Mouse (Mus musculus) brain, adult 2 months (tissue): Measurements from ENCODE around the gene Kazn.

Source experiments
- DNase-seq: peaks from one replicate; pipeline ENCODE4 v3.0.0; 2011; ENCODE audit warnings: low read depth, low spot score

Gene Kazn

DNA sequence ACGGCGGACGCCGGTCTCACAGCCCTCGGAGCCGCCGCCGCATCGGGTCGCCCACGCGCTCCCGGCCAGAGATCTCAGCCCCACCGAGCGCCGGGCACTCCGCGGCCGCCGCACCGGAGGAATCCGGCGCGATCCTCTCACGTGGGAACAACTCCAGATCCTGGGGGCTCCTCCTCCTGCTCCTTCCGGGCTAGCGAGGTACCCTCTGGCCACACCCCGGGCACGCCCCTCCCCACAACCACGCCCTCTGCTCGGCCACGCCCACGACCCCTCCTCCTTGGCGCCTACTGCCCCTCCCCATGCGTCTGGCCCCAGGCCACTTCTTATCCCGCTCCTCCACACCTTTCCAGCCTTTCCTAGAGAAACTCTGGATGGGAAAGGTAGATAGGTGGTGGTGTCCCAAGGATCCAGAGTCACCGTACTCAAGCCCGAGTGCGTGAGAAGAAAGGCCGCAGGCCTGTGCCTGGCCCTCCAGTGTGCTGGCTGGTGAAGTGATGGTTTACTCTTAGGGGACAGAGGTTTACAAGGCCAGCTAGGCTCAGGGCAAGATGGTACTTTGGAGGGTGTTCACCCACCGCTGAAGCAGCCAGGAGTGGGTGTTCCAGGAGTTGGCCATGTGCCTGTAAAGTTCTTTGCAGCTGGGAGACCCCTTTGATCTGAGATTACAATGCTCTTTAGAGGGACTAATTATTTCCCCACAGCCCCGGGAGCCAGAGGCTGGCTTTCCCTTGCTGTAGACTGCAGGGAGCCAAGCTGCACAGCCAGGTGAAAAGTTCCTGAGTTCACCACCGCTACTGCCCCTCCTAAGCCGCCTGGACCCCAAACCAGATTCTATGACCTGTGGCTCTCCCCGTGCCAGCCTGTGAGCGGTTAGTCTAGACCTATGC is at the start of gene Kazn:
TSS of gene Kazn (minus strand) at position 162 of the 887 bp plus-strand sequence.
- DNase-seq: peak; percentile 88

DNA sequence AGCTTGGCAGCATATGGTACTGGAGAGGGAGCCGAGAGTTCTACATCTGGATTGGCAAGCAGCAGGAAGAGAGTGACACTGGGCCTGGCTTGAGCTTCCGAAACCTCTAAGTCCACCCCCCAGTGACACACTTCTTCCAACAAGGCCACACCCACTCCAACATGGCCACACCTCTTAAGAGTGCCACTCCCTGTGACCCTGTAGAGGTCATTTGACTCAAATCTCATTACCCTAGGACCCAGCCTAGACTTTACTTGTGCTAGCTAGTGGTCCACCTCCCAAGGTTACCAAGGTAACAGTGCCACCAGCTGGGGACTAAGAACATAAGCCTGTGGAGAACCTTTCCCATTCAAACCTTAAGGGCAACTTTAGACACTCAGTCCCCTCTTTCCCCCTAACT is 46.3 kb upstream of the Kazn start:
- no peak for DNase-seq

DNA sequence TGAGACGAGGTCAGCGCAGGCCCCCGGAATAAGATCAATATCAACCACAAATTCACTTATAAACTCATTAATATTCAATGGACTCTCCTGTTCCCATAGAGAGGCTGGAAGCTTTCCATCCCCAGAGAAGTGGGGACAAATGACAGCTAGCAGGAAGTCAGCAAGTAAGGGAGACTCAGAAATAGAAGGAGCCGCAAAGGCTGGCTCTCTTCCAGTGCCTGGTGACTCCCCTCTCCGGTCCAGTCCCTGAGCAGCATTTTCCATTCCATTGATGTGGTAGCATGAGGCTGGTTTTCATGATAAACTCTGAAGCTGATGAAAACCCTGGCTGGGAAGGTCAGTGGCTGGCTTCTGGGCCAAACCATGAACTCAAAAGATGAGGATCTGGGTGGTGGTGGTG is 44.7 kb upstream of the Kazn start:
- DNase-seq: peak; percentile 41

DNA sequence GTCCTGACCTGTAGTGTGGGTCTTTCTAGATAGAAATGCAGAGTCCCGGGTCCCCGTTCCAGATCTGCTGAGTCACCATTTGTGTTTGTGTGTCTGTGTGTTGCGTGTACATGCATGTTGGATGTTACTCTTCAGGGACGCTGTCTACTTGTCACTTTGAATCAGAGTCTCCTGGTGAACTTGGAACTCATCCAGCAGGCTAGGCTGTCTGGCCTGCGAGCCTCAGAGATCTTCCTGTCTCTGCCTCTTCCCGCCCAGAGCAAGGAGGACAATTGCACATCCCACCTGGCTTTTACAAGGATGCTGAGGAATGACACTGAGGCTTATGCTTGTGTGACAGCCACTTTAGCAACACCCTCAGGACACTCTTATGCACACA is 39.0 kb upstream of the Kazn start:
- DNase-seq: peak; percentile 40

DNA sequence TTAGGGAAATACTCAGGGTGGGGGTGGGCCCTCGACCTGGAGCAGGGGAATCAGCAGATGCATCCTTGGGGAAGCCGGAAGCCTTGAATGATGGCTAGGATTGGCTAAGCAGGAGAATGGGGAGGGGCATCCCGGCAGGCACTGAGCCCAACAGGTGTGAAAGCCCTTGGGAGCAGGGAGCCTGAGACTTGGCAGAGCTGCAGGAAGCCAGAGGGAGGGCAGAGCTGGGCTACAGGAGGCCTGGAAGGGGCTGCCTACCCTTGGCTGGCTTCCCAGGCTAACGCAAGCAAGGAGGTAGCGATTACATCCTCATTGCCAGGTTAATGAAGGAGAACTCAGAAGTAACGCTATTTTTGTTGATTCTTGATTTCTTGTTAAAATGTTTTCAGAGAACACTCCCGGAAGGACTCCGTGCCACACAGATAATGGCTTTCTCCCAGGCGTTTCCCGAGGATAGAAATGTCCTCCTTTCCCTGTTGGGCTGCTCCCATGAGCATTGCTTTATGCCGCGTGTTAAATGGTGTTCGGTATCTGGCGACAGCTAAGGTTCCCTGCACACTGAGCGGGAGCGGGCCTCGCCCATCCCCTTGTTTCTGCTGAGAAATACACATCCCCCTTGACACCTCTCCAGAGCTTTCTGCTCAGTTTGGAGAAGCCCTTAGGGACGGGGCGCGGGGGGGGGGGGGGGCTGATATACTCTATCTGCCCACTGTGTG is 38.4 kb upstream of the Kazn start:
- peak; percentile 70 for DNase-seq

DNA sequence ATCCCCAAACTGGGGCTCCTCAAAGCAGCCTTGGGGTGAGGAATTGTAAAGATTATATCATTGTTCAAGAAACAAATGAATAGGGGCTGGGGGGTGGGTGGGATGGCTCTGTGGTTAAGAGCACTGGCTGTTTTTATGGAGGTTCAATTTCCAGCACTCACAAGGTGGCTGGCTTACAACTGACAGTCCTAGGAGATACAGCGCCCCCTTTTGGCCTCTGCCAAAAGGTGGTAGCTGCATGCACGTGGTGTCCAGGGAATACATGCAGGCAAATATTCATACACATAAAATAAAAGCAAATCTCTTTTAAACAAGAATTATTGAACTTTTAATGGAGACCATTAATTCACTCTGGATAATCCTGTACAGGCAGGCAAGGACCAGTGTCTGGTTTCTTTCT is 36.0 kb upstream of the Kazn start:
- peak; percentile 37 for DNase-seq

DNA sequence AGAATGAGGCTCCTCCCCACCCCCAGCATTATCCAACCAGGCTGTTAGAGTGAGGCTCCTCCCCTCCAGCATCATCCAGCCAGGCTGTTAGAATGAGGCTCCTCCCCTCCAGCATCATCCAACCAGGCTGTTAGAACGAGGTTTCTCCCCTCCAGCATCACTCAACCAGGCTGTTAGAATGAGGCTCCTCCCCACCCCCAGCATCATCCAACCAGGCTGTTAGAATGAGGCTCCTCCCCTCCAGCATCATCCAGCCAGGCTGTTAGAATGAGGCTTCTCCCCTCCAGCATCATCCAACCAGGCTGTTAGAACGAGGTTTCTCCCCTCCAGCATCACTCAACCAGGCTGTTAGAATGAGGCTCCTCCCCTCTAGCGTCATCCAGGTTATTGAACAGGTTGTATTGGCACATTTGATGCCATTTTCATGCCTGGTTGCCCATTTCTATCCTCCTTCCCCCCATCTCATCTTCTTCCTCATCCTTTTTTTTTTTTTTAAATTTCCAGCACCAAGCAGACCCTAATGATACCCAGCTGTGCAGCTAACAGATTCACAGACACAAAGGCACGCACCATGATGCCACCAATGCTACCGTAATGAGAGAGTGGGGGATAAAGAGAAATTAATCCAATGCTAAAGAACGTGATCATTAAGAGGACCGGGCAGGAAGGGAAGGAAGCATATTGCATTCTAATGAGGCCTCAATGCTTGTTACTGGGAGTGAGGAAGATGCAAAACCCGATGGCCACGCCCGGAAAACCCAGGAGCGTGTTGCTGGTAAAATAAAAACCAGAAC is 35.4 kb upstream of the Kazn start:
- DNase-seq: no peak

GRCm38 (mm10) chr4:142271506-142271905 is 32.3 kb upstream of the Kazn start:
- no peak for DNase-seq

DNA sequence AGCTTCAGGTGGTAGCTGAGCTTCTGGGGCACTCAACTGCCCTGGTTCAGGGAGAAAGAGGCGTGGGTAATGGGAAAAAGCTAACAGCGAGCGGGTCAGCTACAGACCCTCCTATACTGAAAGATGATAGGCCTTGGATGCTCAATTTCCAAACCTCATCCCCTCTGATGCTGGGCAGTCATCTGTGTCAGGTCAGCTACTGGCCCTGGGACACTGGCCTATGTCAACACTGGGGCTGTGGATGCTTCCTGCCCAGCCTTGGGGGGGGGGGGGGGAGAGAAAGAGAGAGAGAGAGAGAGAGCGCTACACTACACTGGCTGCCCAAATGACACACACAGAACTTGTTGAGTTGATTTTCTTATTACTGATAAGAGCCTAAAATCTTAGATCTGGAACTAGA is 28.6 kb upstream of the Kazn start:
- DNase-seq: no peak

DNA sequence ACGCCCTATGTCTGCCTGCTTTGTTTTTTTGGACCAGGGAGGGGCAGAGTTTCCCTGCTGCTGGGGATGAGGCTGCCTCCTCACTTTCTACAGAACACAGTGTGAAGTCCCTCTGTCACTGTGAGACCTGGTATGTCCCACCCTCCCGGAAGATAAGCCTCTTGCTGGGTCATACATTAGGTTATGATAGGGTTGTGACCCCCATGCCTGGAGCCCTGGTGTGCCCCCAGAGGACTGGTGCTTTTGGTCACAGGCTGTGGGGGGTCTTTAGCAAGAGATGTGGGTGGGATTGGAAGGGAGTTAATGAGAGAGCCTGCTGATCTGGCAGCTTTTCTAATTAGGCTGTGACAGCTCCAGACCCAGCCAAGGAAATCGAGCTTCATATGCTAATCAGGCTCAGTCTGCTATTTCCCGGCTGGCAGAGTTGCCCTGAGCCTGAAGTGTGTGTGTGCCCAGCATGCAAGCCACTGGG is 28.2 kb upstream of the Kazn start:
- peak; percentile 63 for DNase-seq

GRCm38 (mm10) chr4:142264335-142264734 is 25.1 kb upstream of the Kazn start:
- no peak for DNase-seq

- DNase-seq: no peak
Observed at GRCm38 (mm10) chr4:142261725-142262124, 22.5 kb upstream of the Kazn start.

GRCm38 (mm10) chr4:142258730-142259129 is 19.5 kb upstream of the Kazn start:
- DNase-seq: no peak

- no peak for DNase-seq
Observed at GRCm38 (mm10) chr4:142254088-142254487, 14.9 kb upstream of the Kazn start.

DNA sequence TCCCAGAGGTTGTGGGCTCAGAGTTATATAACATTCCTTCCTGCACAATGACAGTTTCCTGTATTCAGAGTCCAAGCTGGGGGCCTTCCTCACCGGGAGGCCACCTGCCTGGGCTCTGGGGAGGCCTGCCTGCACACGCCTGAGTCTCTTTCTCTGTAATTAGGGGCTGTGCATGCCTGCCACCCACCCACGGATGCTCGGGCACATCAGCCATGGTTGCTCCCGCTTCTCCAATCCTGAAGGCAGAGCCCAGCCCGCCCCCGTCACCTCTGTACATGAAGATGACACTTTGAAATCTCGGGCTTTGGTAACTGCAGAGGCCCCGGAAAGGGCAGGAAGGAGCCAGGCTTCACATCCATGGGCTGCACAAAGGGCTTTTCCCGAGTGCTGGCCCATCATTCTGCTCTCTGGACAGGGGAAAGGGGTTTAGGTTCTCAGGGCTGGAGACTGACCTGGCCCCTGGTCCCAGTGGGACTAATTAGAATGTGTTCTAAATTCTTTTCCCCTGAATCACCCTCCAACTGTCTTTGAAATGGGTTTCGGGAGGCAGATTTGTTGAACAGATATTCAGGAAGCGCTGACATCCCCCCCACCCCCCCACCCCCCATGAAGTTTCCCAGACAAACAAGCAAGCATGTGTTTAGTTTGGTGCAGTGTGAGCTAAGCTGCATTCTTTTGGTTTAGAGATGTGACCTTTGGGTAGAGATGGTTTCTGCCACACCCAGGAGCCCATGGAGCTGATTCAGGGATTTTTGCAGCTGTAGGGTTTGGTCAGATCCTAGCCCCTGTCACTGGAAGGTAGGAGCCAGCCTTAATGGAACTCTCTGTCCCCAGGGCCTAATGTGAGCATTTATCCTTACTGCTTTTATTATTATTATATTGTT is 12.5 kb upstream of the Kazn start:
- peak; percentile 64 for DNase-seq

- no peak for DNase-seq
Observed at GRCm38 (mm10) chr4:142250054-142250453, 10.9 kb upstream of the Kazn start.

DNA sequence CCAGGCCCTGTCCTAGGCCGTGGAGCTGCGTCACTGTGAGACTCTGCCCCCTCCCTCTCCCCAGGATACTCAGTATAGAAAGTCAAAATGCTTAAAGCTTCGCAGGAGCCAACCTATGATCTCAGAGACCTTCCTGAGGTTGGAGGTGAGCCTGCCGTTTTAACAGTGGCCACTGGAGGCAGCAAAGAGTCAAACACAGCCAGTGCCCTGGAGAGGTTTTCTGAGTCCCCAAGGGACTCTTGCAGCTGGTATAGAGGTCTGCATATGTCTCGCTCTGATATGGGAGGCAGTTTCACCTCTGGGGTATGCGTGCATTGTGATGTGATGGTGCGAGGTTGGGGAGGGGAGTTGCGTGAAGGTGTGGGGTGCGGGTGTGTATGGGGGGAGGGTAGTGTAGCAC is 10.2 kb upstream of the Kazn start:
- DNase-seq: peak; percentile 65

GRCm38 (mm10) chr4:142248426-142248825 is 9.2 kb upstream of the Kazn start:
- peak; percentile 87 for DNase-seq

DNA sequence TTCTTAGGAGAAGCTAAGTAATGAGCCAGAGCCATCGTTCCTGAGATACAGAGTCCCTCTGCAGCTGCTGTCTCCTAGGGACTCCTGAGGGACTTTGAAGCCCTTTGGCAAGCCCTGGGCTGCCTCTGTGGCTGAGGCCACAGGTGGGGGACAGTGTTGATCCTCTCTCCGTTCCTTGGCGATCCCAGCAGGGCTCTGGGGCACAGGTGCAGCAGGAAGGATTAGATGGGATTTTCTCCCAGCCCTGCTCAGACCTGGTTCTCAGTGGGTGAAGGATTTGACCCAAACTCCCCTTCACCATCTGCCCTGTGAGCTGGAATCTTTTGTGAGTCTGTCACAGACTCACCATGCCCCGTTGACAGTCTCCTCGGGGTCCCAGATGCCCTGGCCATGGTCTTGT is 7.5 kb upstream of the Kazn start:
- no peak for DNase-seq

GRCm38 (mm10) chr4:142244641-142245040 is 5.4 kb upstream of the Kazn start:
- no peak for DNase-seq

GRCm38 (mm10) chr4:142242750-142243383 is 3.7 kb upstream of the Kazn start:
- no peak for DNase-seq
